Mouse (Mus musculus) heart, postnatal 36 days (tissue): ENCODE data around the gene Vmn1r70. TPM values are rescaled to one million over a fixed set of nuclear protein-coding genes. Genes with fewer than 3 reads are reported as not detected.

Experiments
- DNase-seq, 2 experiments: peaks; one replicate each; pipeline ENCODE4 v3.0.0; 2021 to 2022
- intact Hi-C: fragments of 180-260 bp; cut with DNase I; formaldehyde crosslinking; loops from one replicate; pipeline ENCODE4 v1.15.1; 2025
- total RNA-seq, 2 experiments: library from RNA; stranded (reverse); gene quantifications; 2 replicates each; pipeline ENCODE4 v1.2.3; 2021

Gene Vmn1r70
- not detected for total RNA-seq

GRCm38 (mm10) chr7:10631232-10631631, at the start of gene Vmn1r70:
Vmn1r70 (plus strand) TSS chr7:10631532.
- intact Hi-C loops = no loop called here
- DNase-seq = no peak

GRCm38 (mm10) chr7:10613559-10613958, 17.8 kb upstream of the Vmn1r70 start, which contains the start of gene Vmn1r69:
Vmn1r69 (minus strand) TSS chr7:10613659.
- intact Hi-C loops = no loop called here

More at GRCm38 (mm10) chr7:10613559-10613958, 17.8 kb upstream of the Vmn1r70 start, which contains the start of gene Vmn1r69:
- no peak for DNase-seq

Other genes with a start within 250 kb of the Vmn1r70 start
- not detected for gene Vmn1r67, start 188.2 kb upstream of the Vmn1r70 start, total RNA-seq
- 1 to 10 TPM; 1.4 to 1.8 TPM for gene Zik1, start 136.1 kb upstream of the Vmn1r70 start, total RNA-seq
- not detected for gene Vmn1r68, start 73.0 kb upstream of the Vmn1r70 start, total RNA-seq
- gene Vmn1r69, start 17.9 kb upstream of the Vmn1r70 start, total RNA-seq = not detected
- not detected for gene Nlrp4b, start 56.3 kb downstream of the Vmn1r70 start, total RNA-seq
- gene Vmn1r71, start 122.8 kb downstream of the Vmn1r70 start, total RNA-seq = not detected